Mouse (Mus musculus): Measurements from ENCODE around the gene Kdm8.
"Not testable (repeated sequence)": the region's sequence is repeated elsewhere in the genome, so short reads cannot be mapped to it uniquely, and the experiment has no call there.

Gene Kdm8

GRCm38 (mm10) chr7:125444464-125445401 is at the start of gene Kdm8:
Kdm8 (plus strand) TSS chr7:125444676.
- peak; percentile 95 to 97 for DNase-seq

- no peak for DNase-seq
These were observed 46.4 kb upstream of the Kdm8 start for GRCm38 (mm10) chr7:125398116-125398515.

DNA sequence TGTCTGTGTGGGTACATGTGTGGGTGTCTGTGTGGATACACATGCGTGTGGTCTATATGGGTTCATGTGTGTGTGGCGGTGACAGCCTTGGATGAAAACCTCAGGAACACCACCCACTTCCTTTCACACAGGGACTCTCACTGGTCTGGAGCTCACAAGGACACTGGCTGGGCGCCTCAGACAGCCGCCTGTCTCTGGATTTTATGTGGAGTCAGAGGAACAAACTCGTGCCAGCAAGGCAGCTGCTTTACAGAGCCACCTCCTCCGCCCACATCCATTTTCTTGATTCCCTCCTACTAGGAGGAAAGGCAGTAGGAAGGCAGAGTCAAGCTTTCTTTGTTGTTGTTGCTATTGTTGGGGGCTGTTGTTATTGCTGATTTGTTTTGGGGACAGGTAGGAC is 45.8 kb upstream of the Kdm8 start:
- no peak for DNase-seq

DNA sequence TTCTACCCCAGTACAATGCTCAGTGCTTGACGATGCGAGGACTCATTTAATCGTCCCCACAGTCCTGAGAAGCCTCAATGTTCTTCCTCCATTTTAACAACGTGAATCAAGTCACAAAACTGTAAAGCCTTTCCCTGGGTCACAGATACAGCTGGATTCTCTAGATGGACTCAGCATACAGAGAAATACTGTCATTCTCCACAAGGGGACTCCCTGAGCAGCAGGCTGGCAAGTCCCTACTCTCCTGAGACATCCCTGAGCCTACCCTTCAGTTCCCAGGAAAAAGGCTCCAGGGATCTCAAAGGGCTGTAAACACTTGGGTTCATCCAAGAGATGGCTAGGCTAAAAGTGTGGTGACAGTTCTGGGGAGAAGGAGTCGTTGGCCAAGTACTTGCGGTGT is 37.3 kb upstream of the Kdm8 start:
- DNase-seq, result no peak

DNA sequence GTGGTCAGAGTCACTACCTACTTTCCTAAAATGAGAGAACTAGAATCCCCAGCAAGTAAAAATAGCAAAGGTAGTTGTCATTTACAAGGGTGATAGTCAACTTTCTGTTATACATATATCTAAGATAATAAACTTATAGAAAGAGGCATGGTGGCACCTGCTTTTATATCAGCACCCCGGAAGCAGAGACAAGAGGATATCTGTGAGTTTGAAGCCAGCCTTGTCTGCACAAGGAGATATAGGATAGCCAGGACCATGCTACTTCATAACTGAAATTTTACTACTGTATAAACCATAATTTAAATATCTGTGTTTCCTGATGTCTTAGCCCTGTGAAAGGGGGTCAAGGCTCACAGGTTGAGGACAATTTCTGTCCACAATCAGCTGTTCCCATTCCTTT is 29.4 kb upstream of the Kdm8 start:
- DNase-seq, result no peak

- no peak for DNase-seq
These were observed 28.7 kb upstream of the Kdm8 start for GRCm38 (mm10) chr7:125415776-125416175.

DNA sequence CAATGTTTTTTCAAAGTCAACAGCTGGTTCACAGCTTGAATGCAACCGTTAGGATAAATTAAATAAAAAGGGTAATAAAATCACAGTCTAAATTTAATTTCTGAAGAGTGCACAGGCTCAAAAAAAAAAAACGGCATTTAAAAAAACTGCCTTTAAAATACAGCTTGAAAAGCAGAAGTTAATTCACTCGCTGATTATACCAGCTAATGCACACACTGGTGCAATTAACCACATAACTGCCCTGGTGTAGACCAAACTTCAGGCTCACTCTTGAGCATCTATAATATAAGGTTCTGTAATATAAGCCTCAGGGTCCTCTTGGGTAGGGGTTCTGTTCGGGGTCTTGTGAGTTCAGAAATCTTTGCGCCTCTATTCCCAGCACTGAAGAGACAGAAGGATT is 27.7 kb upstream of the Kdm8 start:
- no peak for DNase-seq

GRCm38 (mm10) chr7:125418413-125418812 is 26.1 kb upstream of the Kdm8 start:
- DNase-seq, result no peak

- peak; percentile 5 to 61 for DNase-seq
These were observed 24.3 kb upstream of the Kdm8 start for GRCm38 (mm10) chr7:125420190-125420589.

- DNase-seq, result no peak
These were observed 22.6 kb upstream of the Kdm8 start for GRCm38 (mm10) chr7:125421911-125422310.

- DNase-seq, result no peak
These were observed 21.4 kb upstream of the Kdm8 start for GRCm38 (mm10) chr7:125423056-125423455.

DNA sequence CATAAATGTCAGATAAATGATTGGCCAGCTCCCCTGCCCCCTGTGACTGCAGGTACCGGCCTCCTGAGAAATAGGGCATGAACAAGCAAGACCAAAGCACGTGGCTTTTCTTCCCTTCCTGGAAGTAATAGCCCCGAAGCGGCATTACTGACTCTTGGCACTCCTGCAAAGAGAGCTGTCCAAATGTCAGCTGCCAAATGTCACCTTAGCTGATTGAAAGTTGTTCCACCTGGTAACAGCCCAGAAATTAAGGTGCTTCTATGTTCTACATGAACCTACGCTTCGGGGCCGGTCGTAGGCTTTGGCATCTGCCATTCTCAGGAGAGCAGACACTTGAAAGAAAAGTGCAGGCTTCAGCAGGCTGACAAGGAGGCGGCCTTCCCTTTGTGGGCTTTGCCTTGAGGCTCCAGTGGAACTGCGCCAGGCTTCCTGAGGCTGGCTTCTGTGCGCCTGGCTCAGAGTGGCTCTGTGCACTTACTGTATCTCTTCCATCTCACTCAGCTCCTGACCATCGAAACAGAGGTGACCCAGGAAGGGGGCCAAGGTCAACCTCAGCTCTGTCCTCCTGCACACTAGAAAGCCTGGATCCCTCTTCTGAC is 16.9 kb upstream of the Kdm8 start:
- peak; percentile 24 to 31 for DNase-seq

DNA sequence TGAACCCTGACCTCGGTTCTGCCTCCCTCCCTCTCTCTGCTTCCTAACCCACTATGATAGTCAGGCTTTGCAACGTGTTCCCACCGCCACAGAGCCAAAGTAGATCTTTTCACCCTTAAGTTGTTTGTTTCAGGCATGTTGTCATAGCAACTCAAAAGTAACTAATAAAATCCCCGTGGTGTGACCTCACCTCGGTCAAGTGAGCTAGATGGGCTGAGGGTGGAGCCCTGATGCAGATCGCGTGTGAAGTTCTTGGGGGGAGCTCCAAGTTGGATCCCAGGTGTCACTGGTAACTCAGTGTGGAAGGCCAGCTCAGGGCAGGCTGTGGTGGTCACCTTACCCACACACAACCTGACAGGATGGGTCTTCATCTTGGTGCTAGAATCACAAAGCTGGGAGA is 16.1 kb upstream of the Kdm8 start:
- DNase-seq, result no peak

GRCm38 (mm10) chr7:125428816-125429500 is 15.5 kb upstream of the Kdm8 start:
- DNase-seq, result not testable (repeated sequence)

DNA sequence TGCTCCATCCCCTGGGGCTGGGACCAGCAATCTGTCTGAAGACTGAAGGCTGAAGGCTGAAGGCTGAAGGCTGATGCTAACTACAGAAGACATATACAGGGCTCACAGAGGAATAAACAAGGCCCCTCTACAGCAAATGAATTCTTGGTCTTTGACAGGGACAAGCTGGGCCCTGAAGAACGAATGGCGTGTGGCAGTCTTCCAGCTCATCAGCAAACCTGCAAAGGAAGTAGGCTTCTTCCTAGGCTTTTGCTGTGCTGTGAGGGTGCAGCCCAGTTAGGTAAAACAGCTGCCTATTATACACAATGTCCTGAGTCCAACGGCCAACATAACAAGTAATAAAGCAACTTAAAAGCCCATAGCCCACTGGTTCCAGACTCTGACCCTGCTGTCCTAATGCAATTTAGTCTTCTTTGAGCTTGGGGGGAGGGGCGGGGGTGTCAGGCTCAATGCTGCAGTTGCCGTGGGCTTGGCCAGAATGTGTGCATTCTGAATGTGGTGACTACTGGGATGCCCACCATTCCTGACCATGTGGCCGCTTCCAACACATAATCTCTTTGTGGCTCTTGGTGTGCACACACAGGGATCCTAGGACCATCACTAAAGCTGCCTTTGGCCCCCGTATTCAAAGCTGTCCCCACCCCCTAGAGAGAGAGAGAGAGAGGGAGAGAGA is 14.2 kb upstream of the Kdm8 start:
- DNase-seq, result no peak

DNA sequence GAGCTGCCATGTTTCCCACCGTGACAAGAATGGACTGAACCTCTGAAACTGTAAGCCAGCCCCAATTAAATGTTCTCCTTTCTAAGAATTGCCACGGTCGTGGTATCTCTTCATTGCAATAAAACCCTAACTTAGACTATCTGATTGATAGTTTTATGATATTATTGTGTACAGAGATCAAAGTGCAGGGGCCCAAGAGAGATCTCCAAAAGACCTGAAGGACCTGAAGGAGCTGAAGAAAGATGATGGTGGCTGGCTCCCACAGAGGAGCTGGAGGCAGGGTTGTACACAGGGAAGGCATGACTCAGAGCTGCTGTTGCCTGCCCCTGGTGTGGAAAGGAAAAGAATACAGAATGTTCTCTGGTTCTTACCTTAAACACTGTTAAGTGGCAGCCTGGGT is 10.6 kb upstream of the Kdm8 start:
- no peak for DNase-seq

DNA sequence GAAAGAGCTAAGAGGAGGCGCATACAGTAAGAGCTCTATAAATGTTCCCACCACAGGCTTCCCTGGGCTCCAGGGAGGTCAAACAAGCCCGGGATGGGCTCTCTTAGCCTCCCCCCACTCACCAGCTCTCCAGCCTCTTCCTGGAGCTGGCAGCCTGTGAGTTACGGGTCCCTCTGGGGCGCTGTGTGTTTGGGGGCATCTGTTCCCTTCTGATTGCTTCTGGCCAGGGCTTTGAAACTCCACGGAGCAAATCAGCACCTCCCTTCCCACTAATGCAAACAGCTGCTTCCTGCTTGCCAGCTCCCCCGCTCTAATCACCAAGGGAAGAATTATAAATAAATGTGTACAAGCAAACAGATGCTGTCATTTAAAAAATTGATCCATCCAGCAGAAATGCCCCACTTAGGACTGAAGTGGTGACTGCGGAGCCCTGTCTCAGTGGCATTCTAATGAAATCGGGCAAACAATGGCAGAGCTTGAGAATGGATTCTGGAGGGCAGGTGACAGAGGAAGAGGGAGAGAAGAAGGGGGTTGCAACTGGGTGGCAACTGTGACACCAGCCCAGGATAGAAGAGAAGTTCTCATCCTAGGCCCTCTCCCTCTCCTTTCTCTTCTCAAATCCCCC is 9.7 kb upstream of the Kdm8 start:
- no peak for DNase-seq

GRCm38 (mm10) chr7:125442323-125442722 is 2.2 kb upstream of the Kdm8 start:
- DNase-seq, result no peak

DNA sequence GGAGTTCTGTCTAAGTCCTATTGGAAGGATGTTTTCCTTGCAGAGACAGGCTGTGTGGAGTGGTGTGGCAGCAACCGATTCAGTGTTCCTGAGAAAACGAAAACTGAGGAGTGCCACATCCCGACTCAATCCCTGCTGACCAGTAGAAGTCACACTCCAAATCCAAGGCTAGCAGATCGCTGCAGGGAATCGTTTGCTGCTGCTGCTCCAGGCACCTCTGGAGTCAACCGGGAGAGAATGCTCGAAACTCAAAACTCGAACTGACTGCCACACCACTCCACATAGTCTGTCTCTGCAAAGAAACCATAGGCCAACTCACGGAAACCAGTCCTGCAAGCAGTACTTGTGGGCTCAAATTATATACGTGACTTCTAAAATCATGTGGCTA is 406 bp upstream of the Kdm8 start:
- DNase-seq, result peak; percentile 2 to 19

DNA sequence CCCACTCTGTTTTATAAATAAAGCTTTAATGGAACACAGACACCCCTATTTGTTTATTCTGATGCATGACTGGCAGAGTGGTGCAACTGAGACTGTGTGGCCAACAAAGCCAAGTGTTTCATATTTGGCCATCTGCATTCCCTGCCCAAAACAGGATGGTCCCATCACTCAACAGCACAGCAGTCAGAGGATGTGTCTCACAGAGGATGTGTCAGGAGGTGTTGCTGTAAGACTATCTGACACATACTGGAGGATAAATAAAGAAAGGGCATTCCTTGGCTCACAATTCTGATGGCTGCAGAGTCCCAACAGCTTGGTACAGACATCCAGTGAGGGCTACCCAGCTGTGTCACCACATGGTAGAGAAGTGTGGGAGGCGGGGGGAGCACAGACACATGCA is 6.2 kb downstream of the Kdm8 start:
- DNase-seq, result no peak

DNA sequence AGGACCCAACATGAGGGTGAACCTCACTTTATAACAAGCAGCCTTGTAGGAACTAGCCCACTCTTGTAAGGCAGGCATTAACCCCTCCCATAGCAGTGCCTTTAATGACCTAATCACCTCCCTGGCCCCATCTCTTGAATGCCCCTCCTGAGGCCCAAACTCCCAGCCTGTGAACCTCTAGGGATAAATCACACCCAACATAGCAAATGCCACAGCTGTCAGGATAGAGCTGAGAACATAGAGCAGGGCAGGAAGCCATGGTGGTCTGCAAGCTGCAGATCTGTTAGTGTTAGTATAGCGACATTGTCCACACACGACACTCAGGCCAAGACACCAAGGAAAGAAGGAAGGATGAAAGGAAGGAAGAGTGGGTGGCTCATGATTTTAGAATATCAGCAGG is 6.6 kb downstream of the Kdm8 start:
- no peak for DNase-seq

DNA sequence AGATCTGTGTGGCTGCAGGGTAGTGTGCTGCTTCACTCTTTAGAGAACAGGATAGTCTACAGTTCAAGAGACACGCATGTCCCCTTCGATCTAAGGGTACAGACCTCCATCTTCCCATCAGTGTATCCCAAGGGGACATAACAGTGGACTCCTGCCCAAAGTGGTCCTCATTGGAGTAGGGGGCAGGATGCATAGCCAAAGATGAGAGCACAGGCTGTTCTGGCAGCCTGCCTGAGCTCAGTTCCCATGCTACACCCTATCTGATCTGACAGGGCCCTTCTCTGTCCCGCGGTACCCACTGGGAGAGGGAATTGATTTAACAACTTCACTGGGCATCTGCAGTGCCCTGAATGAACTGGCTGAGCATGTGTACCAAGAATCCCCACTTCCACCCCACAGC is 9.2 kb downstream of the Kdm8 start:
- no peak for DNase-seq

GRCm38 (mm10) chr7:125462200-125462599 is 17.7 kb downstream of the Kdm8 start:
- DNase-seq, result no peak

All from kidney, postnatal 36 days (tissue).